Mouse (Mus musculus) kidney, adult 2 months (tissue): ENCODE measurements around the gene Cabp1.

Source experiments
- CTCF ChIP-seq: fragments of 200-500 bp; conservative IDR thresholded peaks from 2 replicates; pipeline ENCODE4 v1.5.1; 2011; ENCODE audit warnings: low read depth, mild to moderate bottlenecking, control low read depth, low read length, moderate library complexity, mixed read lengths; ENCODE audit not compliant: insufficient read depth, insufficient read length
- POLR2A ChIP-seq: fragments of 200-500 bp; IDR thresholded peaks from one replicate; pipeline ENCODE4 v1.6.1; 2011; ENCODE audit warnings: low read depth, low read length, control low read depth

DNA sequence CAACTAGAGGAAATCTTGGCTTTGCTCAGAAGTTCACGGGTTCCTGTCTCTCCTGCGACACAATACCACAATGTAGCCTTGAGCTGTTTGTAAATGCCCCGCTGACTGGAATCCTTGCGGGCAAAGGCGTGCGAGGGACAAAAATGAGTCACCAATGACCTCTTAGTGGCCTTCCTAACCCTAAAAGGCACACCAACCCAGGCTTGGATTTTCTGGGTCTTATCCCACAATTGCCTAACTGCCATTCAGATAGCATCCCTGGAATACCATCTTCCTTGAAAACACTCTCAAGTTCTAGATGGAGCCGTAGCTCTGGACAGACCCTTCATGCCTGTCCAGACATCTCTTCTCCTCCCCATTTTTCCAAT is 1.4 kb downstream of the Cabp1 start:
- TF ChIP-seq CTCF (no peak), POLR2A (no peak)
